Mouse (Mus musculus): ENCODE measurements around the gene Snx19.

- TF ChIP-seq GATA1 (IDR thresholded peaks at IDR 0.05; ENCODE audit: borderline replicate concordance, low read length), result no peak
- no peak for TF ChIP-seq FLI1 (IDR thresholded peaks at IDR 0.05; ENCODE audit: low read length)
Observed at GRCm38 (mm10) chr9:30422940-30423339, 4.0 kb upstream of the Snx19 start.
